Mouse (Mus musculus): ENCODE measurements around the gene Tomm70a. TPM values are rescaled to one million over a fixed set of nuclear protein-coding genes. Genes with fewer than 3 reads are reported as not detected.

Gene Tomm70a
- total and polyA plus RNA-seq, 2 experiments from 2014 or later = 59.4 to 92.3 TPM

GRCm38 (mm10) chr16:57181180-57181579 is 59.7 kb downstream of the Tomm70a start:
- Histone ChIP-seq H3K9ac (replicated peaks; ENCODE audit: low read length) (no peak overlapping the region), H3K27me3 (ENCODE audit: insufficient read depth, low read length) (no peaks in the 10 kb centered on the region), H3K36me3 (ENCODE audit: insufficient read depth, low read length) (peaks cover 43% of the 10 kb centered on the region), H3K9me3 (ENCODE audit: low read length) (no peaks in the 10 kb centered on the region), H3K4me2 (ENCODE audit: low read depth, low read length) (no peak overlapping the region), H3K27ac (no peak overlapping the region), H3K4me3 (ENCODE audit: low read length) (no peak overlapping the region), H3K4me1 (ENCODE audit: insufficient read depth, low read length) (no peaks in the 10 kb centered on the region)
- ATAC-seq (no peak), DNase-seq (ENCODE audit: low spot score) (no peak)
- TF ChIP-seq CTCF (IDR thresholded peaks at IDR 0.05; ENCODE audit: low read depth) = no peak
- WGBS = 79% methylated on average over 11 of the region's 11 CpGs

GRCm38 (mm10) chr16:57182037-57182436 is 60.5 kb downstream of the Tomm70a start:
- no peak for DNase-seq (ENCODE audit: low spot score)
- TF ChIP-seq CTCF (IDR thresholded peaks at IDR 0.05; ENCODE audit: low read depth) = no peak
- H3K4me3 ChIP-seq (ENCODE audit: low read length) = no peak overlapping the region
- no peak overlapping the region for H3K9ac ChIP-seq (replicated peaks; ENCODE audit: low read length)
- WGBS = 92% methylated on average over 5 of the region's 5 CpGs
- H3K27ac ChIP-seq = no peak overlapping the region
- ATAC-seq = no peak
- no peak overlapping the region for H3K4me2 ChIP-seq (ENCODE audit: low read depth, low read length)
- H3K4me1 ChIP-seq (ENCODE audit: insufficient read depth, low read length) = no peaks in the 10 kb centered on the region
- H3K27me3 ChIP-seq (ENCODE audit: insufficient read depth, low read length) = no peaks in the 10 kb centered on the region
- no peaks in the 10 kb centered on the region for H3K9me3 ChIP-seq (ENCODE audit: low read length)
- peaks cover 43% of the 10 kb centered on the region for H3K36me3 ChIP-seq (ENCODE audit: insufficient read depth, low read length)

- Histone ChIP-seq H3K4me2 (ENCODE audit: low read depth, low read length) (no peak overlapping the region), H3K36me3 (ENCODE audit: insufficient read depth, low read length) (peaks cover 37% of the 10 kb centered on the region), H3K9ac (replicated peaks; ENCODE audit: low read length) (no peak overlapping the region), H3K27ac (no peak overlapping the region), H3K4me3 (ENCODE audit: low read length) (no peak overlapping the region), H3K4me1 (ENCODE audit: insufficient read depth, low read length) (no peaks in the 10 kb centered on the region), H3K27me3 (ENCODE audit: insufficient read depth, low read length) (no peaks in the 10 kb centered on the region), H3K9me3 (ENCODE audit: low read length) (no peaks in the 10 kb centered on the region)
- no peak for ATAC-seq
- WGBS = 96% methylated on average over 4 of the region's 4 CpGs
- DNase-seq (ENCODE audit: low spot score) = no peak
- TF ChIP-seq CTCF (IDR thresholded peaks at IDR 0.05; ENCODE audit: low read depth) = no peak
These were observed 65.1 kb downstream of the Tomm70a start for GRCm38 (mm10) chr16:57186618-57187017.

GRCm38 (mm10) chr16:57189493-57189892 is 68.0 kb downstream of the Tomm70a start:
- no peaks in the 10 kb centered on the region for H3K4me1 ChIP-seq (ENCODE audit: insufficient read depth, low read length)
- H3K36me3 ChIP-seq (ENCODE audit: insufficient read depth, low read length) = peaks cover 16% of the 10 kb centered on the region; the same call in 1 of the 2 replicates
- no peak overlapping the region for H3K4me2 ChIP-seq (ENCODE audit: low read depth, low read length)
- ATAC-seq (no peak), DNase-seq (ENCODE audit: low spot score) (no peak)
- WGBS = 75% methylated on average over 2 of the region's 2 CpGs
- no peak overlapping the region for H3K9ac ChIP-seq (replicated peaks; ENCODE audit: low read length)
- no peak overlapping the region for H3K27ac ChIP-seq
- H3K27me3 ChIP-seq (ENCODE audit: insufficient read depth, low read length) = no peaks in the 10 kb centered on the region
- no peaks in the 10 kb centered on the region for H3K9me3 ChIP-seq (ENCODE audit: low read length)
- no peak for TF ChIP-seq CTCF (IDR thresholded peaks at IDR 0.05; ENCODE audit: low read depth)
- no peak overlapping the region for H3K4me3 ChIP-seq (ENCODE audit: low read length)

- DNase-seq (ENCODE audit: low spot score) = no peak
- WGBS = 93% methylated on average over 8 of the region's 8 CpGs
- H3K4me3 ChIP-seq (ENCODE audit: low read length) = no peak overlapping the region
- H3K36me3 ChIP-seq (ENCODE audit: insufficient read depth, low read length) = peaks cover 19% of the 10 kb centered on the region; the same call in 1 of the 2 replicates
- no peaks in the 10 kb centered on the region for H3K9me3 ChIP-seq (ENCODE audit: low read length)
- ATAC-seq = no peak
- H3K27me3 ChIP-seq (ENCODE audit: insufficient read depth, low read length) = no peaks in the 10 kb centered on the region
- no peak overlapping the region for H3K4me2 ChIP-seq (ENCODE audit: low read depth, low read length)
- H3K27ac ChIP-seq = no peak overlapping the region
- no peak for TF ChIP-seq CTCF (IDR thresholded peaks at IDR 0.05; ENCODE audit: low read depth)
- no peaks in the 10 kb centered on the region for H3K4me1 ChIP-seq (ENCODE audit: insufficient read depth, low read length)
- no peak overlapping the region for H3K9ac ChIP-seq (replicated peaks; ENCODE audit: low read length)
These were observed 68.9 kb downstream of the Tomm70a start for GRCm38 (mm10) chr16:57190390-57190789.

- Histone ChIP-seq H3K4me2 (ENCODE audit: low read depth, low read length) (no peak overlapping the region), H3K27ac (no peak overlapping the region), H3K4me3 (ENCODE audit: low read length) (no peak overlapping the region), H3K36me3 (ENCODE audit: insufficient read depth, low read length) (peaks cover 15% of the 10 kb centered on the region; the same call in 1 of the 2 replicates), H3K9me3 (ENCODE audit: low read length) (no peaks in the 10 kb centered on the region), H3K27me3 (ENCODE audit: insufficient read depth, low read length) (no peaks in the 10 kb centered on the region), H3K4me1 (ENCODE audit: insufficient read depth, low read length) (no peaks in the 10 kb centered on the region), H3K9ac (replicated peaks; ENCODE audit: low read length) (no peak overlapping the region)
- DNase-seq (ENCODE audit: low spot score) (no peak), ATAC-seq (no peak)
- TF ChIP-seq CTCF (IDR thresholded peaks at IDR 0.05; ENCODE audit: low read depth) = no peak
- 80% methylated on average over 14 of the region's 14 CpGs for WGBS
These were observed 69.7 kb downstream of the Tomm70a start for GRCm38 (mm10) chr16:57191214-57191613.

- 85% methylated on average over 5 of the region's 5 CpGs for WGBS
- DNase-seq (ENCODE audit: low spot score) (no peak), ATAC-seq (no peak)
- H3K27ac ChIP-seq = no peak overlapping the region
- H3K9ac ChIP-seq (replicated peaks; ENCODE audit: low read length) = no peak overlapping the region
- H3K4me3 ChIP-seq (ENCODE audit: low read length) = no peak overlapping the region
- H3K27me3 ChIP-seq (ENCODE audit: insufficient read depth, low read length) = no peaks in the 10 kb centered on the region
- no peak overlapping the region for H3K4me2 ChIP-seq (ENCODE audit: low read depth, low read length)
- TF ChIP-seq CTCF (IDR thresholded peaks at IDR 0.05; ENCODE audit: low read depth) = no peak
- no peaks in the 10 kb centered on the region for H3K9me3 ChIP-seq (ENCODE audit: low read length)
- H3K4me1 ChIP-seq (ENCODE audit: insufficient read depth, low read length) = no peaks in the 10 kb centered on the region
- H3K36me3 ChIP-seq (ENCODE audit: insufficient read depth, low read length) = peaks cover 15% of the 10 kb centered on the region; the same call in 1 of the 2 replicates
These were observed 75.1 kb downstream of the Tomm70a start for GRCm38 (mm10) chr16:57196590-57196989.
